Mouse (Mus musculus) gastrocnemius, postnatal 10 days (tissue): ENCODE results near the gene Pard6a. TPM values are rescaled to one million over a fixed set of nuclear protein-coding genes. Genes with fewer than 3 reads are reported as not detected.

Experiments
- total RNA-seq, 2 experiments: library from RNA; stranded (reverse); gene quantifications; 2 replicates each; pipeline ENCODE4 v1.2.3; 2021

Pard6a gene
- total RNA-seq, 2 experiments from 2014 or later = 6.0 to 7.8 TPM

Other genes starting within 250 kb of the Pard6a start
- 100 to 1,000 TPM; 260 to 285 TPM for gene Tppp3, start 229.6 kb upstream of the Pard6a start, total RNA-seq
- gene Zdhhc1, start 204.2 kb upstream of the Pard6a start, total RNA-seq = 10 to 100 TPM; 10.9 to 15.9 TPM
- gene Hsd11b2, start 182.4 kb upstream of the Pard6a start, total RNA-seq = 1 to 10 TPM; 4.4 to 4.5 TPM
- gene Atp6v0d1, start 135.1 kb upstream of the Pard6a start, total RNA-seq = 10 to 100 TPM; 49.3 to 54.2 TPM
- 10 to 100 TPM; 20.7 to 26.9 TPM for gene Ripor1, start 95.9 kb upstream of the Pard6a start, total RNA-seq
- 10 to 100 TPM; 43.7 to 46.7 TPM for gene Ctcf, start 64.6 kb upstream of the Pard6a start, total RNA-seq
- gene Agrp, start 63.8 kb upstream of the Pard6a start, total RNA-seq = under 1 TPM; 0.84 to 0.85 TPM
- gene Carmil2, start 14.9 kb upstream of the Pard6a start, total RNA-seq = under 1 TPM; 0.28 to 0.38 TPM
- gene Acd, start within 50 bp of the Pard6a start, total RNA-seq = 10 to 100 TPM; 12.9 to 15.2 TPM
- not detected for gene 4933405L10Rik, start 6.5 kb downstream of the Pard6a start, total RNA-seq
- gene Enkd1, start 7.1 kb downstream of the Pard6a start, total RNA-seq = 1 to 10 TPM; 2.0 to 3.7 TPM
- gene Gfod2, start 57.5 kb downstream of the Pard6a start, total RNA-seq = 1 to 10 TPM; 6.5 to 7.6 TPM
- gene Ranbp10, start 126.2 kb downstream of the Pard6a start, total RNA-seq = 10 to 100 TPM; 19.9 to 25.2 TPM
- not detected for gene Tsnaxip1, start 126.6 kb downstream of the Pard6a start, total RNA-seq
- gene Cenpt, start 152.1 kb downstream of the Pard6a start, total RNA-seq = 1 to 10 TPM; 5.2 to 7.0 TPM
- 10 to 100 TPM; 24.2 to 26.9 TPM for gene Thap11, start 154.0 kb downstream of the Pard6a start, total RNA-seq
- gene Nutf2, start 159.4 kb downstream of the Pard6a start, total RNA-seq = 10 to 100 TPM; 65.5 to 80.5 TPM
- gene Edc4, start 179.7 kb downstream of the Pard6a start, total RNA-seq = 10 to 100 TPM; 24.6 to 30.3 TPM
- gene Nrn1l, start 192.4 kb downstream of the Pard6a start, total RNA-seq = under 1 TPM in 1 of 2 experiments, not detected in 1; 0.56 TPM
- gene Pskh1, start 199.3 kb downstream of the Pard6a start, total RNA-seq = 10 to 100 TPM; 15.2 to 17.5 TPM
- under 1 TPM in 1 of 2 experiments, not detected in 1; 0.47 TPM for gene Ctrl, start 232.7 kb downstream of the Pard6a start, total RNA-seq
- 10 to 100 TPM; 22.9 to 26.3 TPM for gene Psmb10, start 237.3 kb downstream of the Pard6a start, total RNA-seq
- 1 to 10 TPM in 1 of 2 experiments, under 1 TPM in 1; 0.23 to 1.2 TPM for gene Lcat, start 242.2 kb downstream of the Pard6a start, total RNA-seq